Mouse (Mus musculus) heart, embryonic 16.5 days (tissue): ENCODE results near the gene Rpl19. TPM values are rescaled to one million over a fixed set of nuclear protein-coding genes. Genes with fewer than 3 reads are reported as not detected.

Experiments used
- ATAC-seq: fragments of 200-750 bp; cut with Nextera tagmentation; replicated peaks from 2 replicates; pipeline ENCODE4 v1.8.0; 2017; ENCODE audit warnings: moderate number of reproducible peaks; ENCODE audit not compliant: insufficient read depth, low FRiP score; ENCODE audit errors: extremely low read depth
- H3K27ac ChIP-seq: fragments of 300-500 bp; sonication (generic); 2 replicates; pipeline ENCODE4 v1.5.1; 2014; ENCODE audit warnings: mild to moderate bottlenecking, low read length, control low read depth, moderate library complexity
- H3K27me3 ChIP-seq: fragments of 300-500 bp; sonication (generic); 2 replicates; pipeline ENCODE4 v1.6.1; 2014; ENCODE audit warnings: low read length, mixed read lengths; ENCODE audit not compliant: control insufficient read depth, insufficient read depth
- H3K36me3 ChIP-seq: fragments of 300-500 bp; sonication (generic); 2 replicates; pipeline ENCODE4 v1.6.1; 2014; ENCODE audit not compliant: control insufficient read depth, insufficient read depth
- H3K4me1 ChIP-seq: fragments of 300-500 bp; sonication (generic); 2 replicates; pipeline ENCODE4 v1.6.1; 2014; ENCODE audit warnings: low read length, mixed read lengths; ENCODE audit not compliant: control insufficient read depth, insufficient read depth
- H3K4me2 ChIP-seq: fragments of 300-500 bp; sonication (generic); 2 replicates; pipeline ENCODE4 v1.6.1; 2014; ENCODE audit warnings: low read depth, mild to moderate bottlenecking, control low read depth, low read length
- H3K4me3 ChIP-seq: fragments of 300-500 bp; sonication (generic); 2 replicates; pipeline ENCODE4 v1.5.1; 2014; ENCODE audit warnings: mild to moderate bottlenecking, control low read depth, low read length
- H3K9ac ChIP-seq: fragments of 300-500 bp; sonication (generic); 2 replicates; pipeline ENCODE4 v1.6.1; 2014; ENCODE audit warnings: low read length, control low read depth
- H3K9me3 ChIP-seq: fragments of 300-500 bp; sonication (generic); replicated peaks from 2 replicates; pipeline ENCODE4 v1.6.1; 2016; ENCODE audit warnings: low read length; ENCODE audit not compliant: control insufficient read depth
- whole genome bisulfite sequencing: fragments of 180-500 bp; shearing (Covaris S2); extraction: QIAGEN DNeasy Blood & Tissue Kit; methylation state at CpG from one replicate; pipeline ENCODE4 v1.1.7; 2014; 5-methylcytosine and 5-hydroxymethylcytosine counted together
- microRNA-seq: library from miRNA; unstranded; fragments of <30 nt; microRNA quantifications from one replicate; pipeline ENCODE4, GENCODE M21; 2017
- polyA plus RNA-seq: library from polyadenylated mRNA; unstranded; fragments of >200 nt; fragmentation: Nextera tagmentation; extraction: Ambion mirVana; gene quantifications from 2 replicates; pipeline ENCODE4 v1.2.1, GENCODE M21; 2015

Rpl19 gene
- polyA plus RNA-seq, 1 experiment from 2014 or later = 596 TPM

DNA sequence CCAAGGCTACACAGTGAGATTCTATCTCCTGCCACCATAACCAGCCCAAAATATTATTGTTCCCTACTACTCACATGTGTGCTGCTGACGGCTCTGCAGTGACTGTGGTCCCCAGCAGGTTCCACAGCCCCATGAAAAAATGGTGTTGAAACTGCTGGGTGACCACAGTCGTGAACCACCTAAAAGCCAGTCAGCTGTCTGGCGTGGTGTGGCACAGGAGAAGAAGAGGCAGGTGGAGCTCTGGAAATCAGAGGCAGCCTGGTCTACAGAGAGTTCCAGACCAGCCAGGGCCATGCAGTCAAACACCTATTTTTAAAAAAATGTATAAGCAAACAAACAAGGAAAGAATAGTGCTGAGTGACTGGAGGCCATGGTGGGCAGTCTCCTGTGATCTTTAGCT, 34.9 kb downstream of the Rpl19 start:
- Histone ChIP-seq H3K36me3 (no peaks in the 10 kb centered on the region), H3K9me3 (no peaks in the 10 kb centered on the region), H3K4me1 (peaks cover 8% of the 10 kb centered on the region), H3K27me3 (no peaks in the 10 kb centered on the region), H3K4me2 (no peak overlapping the region), H3K9ac (no peak overlapping the region), H3K27ac (no peak overlapping the region), H3K4me3 (no peak overlapping the region)
- WGBS = 75% methylated on average over 3 of the region's 3 CpGs
- no peak for ATAC-seq

DNA sequence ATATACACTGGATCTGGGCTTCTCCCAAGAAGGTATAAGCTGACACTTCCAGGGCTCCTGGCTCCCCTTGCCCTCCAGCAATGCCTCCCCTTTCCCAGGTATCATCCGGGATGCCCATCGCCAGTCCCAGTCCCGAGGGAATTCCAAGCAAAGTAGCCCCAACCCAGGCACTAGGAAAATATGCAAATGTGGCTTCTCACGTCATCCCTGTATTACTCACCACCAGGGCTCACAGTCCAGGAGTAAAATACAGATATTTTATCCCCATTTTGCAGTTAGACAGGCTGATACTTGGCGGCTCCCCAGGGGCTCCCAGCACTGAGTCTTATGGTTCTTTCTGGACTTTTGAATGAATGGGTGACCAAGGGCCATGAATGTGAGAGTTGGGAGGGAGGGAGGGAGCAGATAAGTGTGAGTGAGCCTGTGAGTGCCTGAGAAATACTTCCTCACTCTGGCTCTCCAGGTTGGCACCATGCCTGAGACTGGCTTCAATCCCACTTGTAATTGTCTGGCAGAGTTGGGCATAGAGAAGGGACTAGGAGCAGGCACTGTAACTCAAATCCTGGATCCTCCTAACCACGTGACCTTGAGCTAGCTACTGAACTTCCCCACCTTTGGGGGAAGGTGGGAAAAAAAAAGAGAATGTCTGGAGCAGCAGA, 35.5 kb downstream of the Rpl19 start:
- H3K27ac ChIP-seq = no peak overlapping the region
- H3K4me3 ChIP-seq = no peak overlapping the region
- H3K9ac ChIP-seq = no peak overlapping the region
- ATAC-seq = no peak
- H3K27me3 ChIP-seq = no peaks in the 10 kb centered on the region
- H3K4me2 ChIP-seq = no peak overlapping the region
- no peaks in the 10 kb centered on the region for H3K36me3 ChIP-seq
- WGBS = 44% methylated on average over 6 of the region's 6 CpGs
- H3K9me3 ChIP-seq = peaks cover 3% of the 10 kb centered on the region; the same call in 1 of the 2 replicates
- H3K4me1 ChIP-seq = peaks cover 8% of the 10 kb centered on the region

DNA sequence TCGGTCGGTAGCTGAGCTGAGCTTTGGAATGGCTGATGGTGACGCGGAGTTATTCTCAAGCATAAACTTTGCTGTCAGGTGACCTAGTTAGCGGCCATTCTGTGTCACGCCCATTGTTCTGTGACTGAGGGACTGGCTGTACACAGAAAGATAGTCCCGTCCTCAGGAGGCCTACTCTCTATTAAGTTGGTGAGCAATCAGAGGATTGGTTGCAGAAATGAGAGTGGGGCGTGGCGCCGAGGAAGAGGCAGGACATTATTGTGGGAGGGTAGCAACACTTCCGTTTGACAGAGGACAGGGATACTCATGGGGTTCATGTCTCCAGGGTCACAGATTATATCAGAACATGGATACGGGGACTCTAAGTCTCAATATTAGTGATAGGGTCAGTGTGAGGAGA, 39.7 kb downstream of the Rpl19 start:
- no peaks in the 10 kb centered on the region for H3K36me3 ChIP-seq
- no peak for ATAC-seq
- no peak overlapping the region for H3K4me2 ChIP-seq
- WGBS = 87% methylated on average over 12 of the region's 12 CpGs
- no peak overlapping the region for H3K9ac ChIP-seq
- H3K27me3 ChIP-seq = no peaks in the 10 kb centered on the region
- no peak overlapping the region for H3K4me3 ChIP-seq
- peaks cover 3% of the 10 kb centered on the region for H3K4me1 ChIP-seq
- H3K9me3 ChIP-seq = peaks cover 8% of the 10 kb centered on the region; the same call in 1 of the 2 replicates
- H3K27ac ChIP-seq = no peak overlapping the region

DNA sequence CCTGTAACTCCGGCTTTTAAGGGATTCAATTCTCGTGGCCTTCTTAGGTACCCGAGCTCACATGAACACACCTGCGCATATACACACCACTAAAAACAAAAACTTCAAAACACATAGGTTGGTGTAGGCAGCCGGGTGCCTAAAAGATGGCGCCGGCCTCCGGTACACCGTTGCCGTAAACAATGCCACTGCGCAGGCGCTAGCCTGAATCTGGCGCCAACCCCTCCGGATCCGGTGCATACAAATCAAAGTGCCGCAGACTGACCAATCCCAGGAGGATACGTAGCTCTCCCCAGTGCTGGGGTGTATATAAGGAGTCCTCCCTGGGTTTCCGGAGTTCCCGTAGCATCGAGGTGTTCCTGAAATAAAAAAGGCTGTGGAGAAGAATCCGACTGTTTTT, 40.7 kb downstream of the Rpl19 start:
- 91% methylated on average over 21 of the region's 21 CpGs for WGBS

DNA sequence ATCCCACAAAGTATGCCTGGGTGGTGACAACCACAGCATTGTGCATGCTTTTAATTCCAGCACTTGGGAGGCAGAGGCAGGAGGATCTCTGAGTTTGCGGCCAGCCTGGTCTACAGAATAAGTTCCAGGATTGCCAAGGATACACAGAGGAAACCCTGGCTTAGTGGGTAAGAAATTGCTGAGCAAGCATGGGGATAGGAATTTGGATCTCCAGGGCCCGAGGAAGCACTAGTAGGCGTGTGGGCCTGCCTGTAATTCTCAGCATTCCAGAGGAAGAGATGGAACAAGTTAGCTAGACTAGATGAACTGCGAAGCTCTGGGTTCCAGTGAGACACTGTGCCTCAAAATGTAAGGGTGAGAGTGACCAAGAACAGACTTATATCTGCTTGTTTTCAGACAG, 46.9 kb downstream of the Rpl19 start:
- no peak overlapping the region for H3K27ac ChIP-seq
- H3K4me1 ChIP-seq = peaks cover 25% of the 10 kb centered on the region
- no peak overlapping the region for H3K4me2 ChIP-seq
- H3K36me3 ChIP-seq = no peaks in the 10 kb centered on the region
- no peaks in the 10 kb centered on the region for H3K9me3 ChIP-seq
- no peak overlapping the region for H3K9ac ChIP-seq
- 77% methylated on average over 4 of the region's 4 CpGs for WGBS
- H3K4me3 ChIP-seq = no peak overlapping the region
- H3K27me3 ChIP-seq = no peaks in the 10 kb centered on the region
- no peak for ATAC-seq

More for the DNA sequence above, 40.7 kb downstream of the Rpl19 start:
- no peaks in the 10 kb centered on the region for H3K27me3 ChIP-seq
- H3K9ac ChIP-seq = no peak overlapping the region
- peaks cover 8% of the 10 kb centered on the region; the same call in 1 of the 2 replicates for H3K9me3 ChIP-seq
- no peaks in the 10 kb centered on the region for H3K36me3 ChIP-seq
- peaks cover 2% of the 10 kb centered on the region for H3K4me1 ChIP-seq
- H3K4me2 ChIP-seq = no peak overlapping the region
- no peak for ATAC-seq
- H3K27ac ChIP-seq = no peak overlapping the region
- H3K4me3 ChIP-seq = no peak overlapping the region

DNA sequence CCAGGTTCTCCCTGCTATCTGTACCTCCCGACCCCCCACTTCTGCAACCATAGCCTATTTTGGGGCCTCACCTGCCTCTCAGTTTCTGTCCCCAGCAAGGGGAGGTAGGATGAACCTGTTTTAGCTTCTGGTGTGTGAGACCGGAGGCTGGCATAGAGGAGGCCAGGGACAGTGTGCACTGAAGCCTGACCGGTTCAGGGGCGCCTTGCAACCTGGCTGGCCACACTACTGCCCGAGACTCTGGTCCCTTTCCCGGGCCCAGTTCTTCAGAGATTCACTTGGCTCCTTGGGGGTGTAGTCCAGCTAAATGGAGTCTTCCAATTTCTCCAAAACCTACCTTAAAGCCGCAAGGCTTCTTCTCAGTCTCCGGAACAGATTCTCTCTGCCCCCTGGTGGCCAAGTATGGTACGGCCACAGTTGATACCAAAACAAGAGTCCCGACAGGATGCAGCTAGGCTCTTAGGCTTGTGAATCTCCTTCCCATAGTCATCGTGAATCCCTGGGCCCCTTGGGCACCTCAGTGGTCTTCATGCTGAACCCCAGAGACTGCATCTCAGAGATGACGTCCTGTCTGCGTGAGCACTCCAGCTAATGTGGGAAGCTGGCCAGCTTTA, 48.8 kb downstream of the Rpl19 start:
- H3K4me3 ChIP-seq = peak overlapping the region; percentile 22
- H3K9me3 ChIP-seq = no peaks in the 10 kb centered on the region
- H3K9ac ChIP-seq = peak overlapping the region; percentile 66
- peaks cover 25% of the 10 kb centered on the region for H3K4me1 ChIP-seq
- H3K4me2 ChIP-seq = peak overlapping the region; percentile 59
- H3K36me3 ChIP-seq = no peaks in the 10 kb centered on the region
- peak; percentile 57 for ATAC-seq
- peak overlapping the region; percentile 86 for H3K27ac ChIP-seq
- no peaks in the 10 kb centered on the region for H3K27me3 ChIP-seq
- WGBS = 17% methylated on average over 13 of the region's 13 CpGs

DNA sequence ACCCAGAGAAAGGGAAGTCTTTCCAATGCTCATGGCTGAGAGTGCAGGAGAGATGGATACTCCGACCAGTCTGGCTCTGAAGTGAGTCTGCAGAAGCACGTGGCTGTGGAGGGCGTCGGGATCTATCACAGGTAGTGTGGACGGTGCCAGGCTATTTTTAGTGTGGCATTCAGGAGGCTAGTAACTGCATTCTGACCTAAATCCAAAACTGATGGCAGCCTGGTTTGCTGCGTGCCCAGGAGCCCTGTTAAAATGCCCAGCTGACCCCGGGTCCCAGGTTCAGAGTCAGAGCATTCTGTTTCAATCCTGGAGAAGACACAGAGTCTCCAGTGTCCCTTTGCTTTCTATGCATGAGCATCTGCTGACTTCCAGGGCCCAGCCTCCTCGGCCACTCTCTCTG, 50.6 kb downstream of the Rpl19 start:
- Histone ChIP-seq H3K9ac (no peak overlapping the region), H3K4me2 (no peak overlapping the region)
- 47% methylated on average over 8 of the region's 8 CpGs for WGBS

More for the DNA sequence above, 50.6 kb downstream of the Rpl19 start:
- H3K36me3 ChIP-seq = peaks cover under 1% of the 10 kb centered on the region; the same call in 1 of the 2 replicates
- no peaks in the 10 kb centered on the region for H3K9me3 ChIP-seq
- H3K4me1 ChIP-seq = peaks cover 25% of the 10 kb centered on the region
- ATAC-seq = peak; percentile 42; the same call in 1 of the 2 replicates
- no peak overlapping the region for H3K4me3 ChIP-seq
- peak overlapping the region; percentile 55; the same call in 1 of the 2 replicates for H3K27ac ChIP-seq
- H3K27me3 ChIP-seq = no peaks in the 10 kb centered on the region

Small RNA genes lying within 50 kb of the gene (microRNA-seq; reads per million reads assigned to microRNA genes)
- gene Gm27597 = not detected

Other genes starting within 250 kb of the Rpl19 start
- 299 and 310 TPM in 2 replicates for gene Rpl23, start 244.3 kb upstream of the Rpl19 start, polyA plus RNA-seq
- gene Lasp1, start 227.7 kb upstream of the Rpl19 start, polyA plus RNA-seq = 52.9 and 59.0 TPM in 2 replicates
- gene B230217C12Rik, start 185.9 kb upstream of the Rpl19 start, polyA plus RNA-seq = 2.5 and 3.2 TPM in 2 replicates
- gene Fbxo47, start 142.6 kb upstream of the Rpl19 start, polyA plus RNA-seq = 0.65 and 0.97 TPM in 2 replicates
- 1.8 and 2.6 TPM in 2 replicates for gene Plxdc1, start 40.3 kb upstream of the Rpl19 start, polyA plus RNA-seq
- 7.7 and 13.2 TPM in 2 replicates for gene Arl5c, start 30.5 kb upstream of the Rpl19 start, polyA plus RNA-seq
- 6.3 and 6.7 TPM in 2 replicates for gene Cacnb1, start 3.7 kb upstream of the Rpl19 start, polyA plus RNA-seq
- gene Stac2, start 26.8 kb downstream of the Rpl19 start, polyA plus RNA-seq = 0.62 and 0.75 TPM in 2 replicates
- 14.9 and 15.9 TPM in 2 replicates for gene Fbxl20, start 123.7 kb downstream of the Rpl19 start, polyA plus RNA-seq
- gene Med1, start 166.6 kb downstream of the Rpl19 start, polyA plus RNA-seq = 45.7 and 49.2 TPM in 2 replicates
- gene Cdk12, start 176.3 kb downstream of the Rpl19 start, polyA plus RNA-seq = 6.2 and 6.4 TPM in 2 replicates